Mouse (Mus musculus) heart, postnatal 36 days (tissue): ENCODE measurements around the gene Usf2. TPM values are rescaled to one million over a fixed set of nuclear protein-coding genes. Genes with fewer than 3 reads are reported as not detected.
"Not testable (repeated sequence)": the region's sequence is repeated elsewhere in the genome, so short reads cannot be mapped to it uniquely, and the experiment has no call there.

ENCODE experiments used
- DNase-seq, 2 experiments: peaks; one replicate each; pipeline ENCODE4 v3.0.0; 2021 to 2022
- intact Hi-C: fragments of 180-260 bp; cut with DNase I; formaldehyde crosslinking; loops from one replicate; pipeline ENCODE4 v1.15.1; 2025
- total RNA-seq, 2 experiments: library from RNA; stranded (reverse); gene quantifications; 2 replicates each; pipeline ENCODE4 v1.2.3; 2021

Gene Usf2
- total RNA-seq, 2 experiments from 2014 or later = 107 to 112 TPM

DNA sequence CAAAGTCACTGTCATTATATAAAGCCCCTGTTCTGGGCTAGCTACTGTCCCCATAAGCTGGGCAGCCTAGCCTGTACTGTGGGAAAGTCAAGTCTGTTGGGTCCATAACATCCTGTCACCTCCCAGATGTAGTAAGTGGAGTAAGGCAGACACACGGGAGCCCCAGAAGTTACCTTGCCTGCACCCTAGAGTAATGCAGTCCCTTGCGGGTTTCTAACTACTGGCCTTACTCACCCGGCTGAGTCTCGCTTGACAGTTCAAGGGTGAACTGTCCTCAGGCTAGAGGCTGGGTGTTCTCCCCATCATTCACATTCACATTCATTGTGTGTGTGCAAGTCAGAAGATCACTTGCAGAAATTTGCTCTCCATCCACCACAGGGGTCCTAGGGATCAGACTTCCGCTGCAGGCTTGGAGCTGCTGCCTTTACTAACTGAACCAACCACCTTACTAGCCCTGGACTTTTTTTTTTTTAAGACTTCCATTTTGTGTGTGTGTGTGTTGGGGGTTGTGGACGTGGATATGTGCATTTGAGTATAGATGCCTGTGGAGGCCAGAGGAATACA is 3.3 kb upstream of the Usf2 start:
- DNase-seq = no peak
- intact Hi-C loops = loop anchor here (5.0 to 10.0 kb wide), 4 partner anchors 92 to 365 kb away; partner anchors contain the start of genes Fxyd7, Tmem147 and Zbtb32

DNA sequence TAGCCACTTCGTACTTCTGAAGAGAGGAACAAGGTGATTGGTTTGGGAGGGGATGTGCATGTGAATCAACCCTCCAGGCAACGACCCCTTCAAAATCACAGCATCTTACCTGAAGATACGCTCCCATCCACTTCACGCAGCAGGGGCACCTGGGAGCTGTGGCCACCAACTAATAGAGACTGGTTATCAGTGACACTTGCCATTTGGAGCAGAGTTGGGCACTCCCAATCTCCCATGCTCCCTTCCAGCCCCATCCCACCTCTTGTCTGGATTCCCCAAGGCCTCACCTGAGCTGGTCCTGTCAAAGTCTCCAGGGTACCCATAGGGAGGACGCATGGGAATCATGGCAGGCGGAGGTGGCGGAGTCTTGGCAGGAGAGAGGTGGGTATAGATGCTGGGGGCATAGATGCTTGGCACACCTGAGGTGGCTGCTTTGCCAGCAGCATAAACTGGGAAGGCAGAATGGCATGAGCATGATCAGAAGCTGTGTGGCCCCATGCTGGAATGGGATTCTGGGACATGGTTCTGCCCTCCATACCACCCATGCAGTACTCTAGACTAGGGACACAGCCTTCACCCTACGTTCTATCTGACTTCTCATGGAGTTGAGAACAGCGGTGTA is 2.4 kb upstream of the Usf2 start:
- intact Hi-C loops = loop anchor here (5.0 to 10.0 kb wide), 4 partner anchors 93 to 364 kb away; partner anchors contain the start of genes Fxyd7, Tmem147 and Zbtb32
- no peak for DNase-seq

DNA sequence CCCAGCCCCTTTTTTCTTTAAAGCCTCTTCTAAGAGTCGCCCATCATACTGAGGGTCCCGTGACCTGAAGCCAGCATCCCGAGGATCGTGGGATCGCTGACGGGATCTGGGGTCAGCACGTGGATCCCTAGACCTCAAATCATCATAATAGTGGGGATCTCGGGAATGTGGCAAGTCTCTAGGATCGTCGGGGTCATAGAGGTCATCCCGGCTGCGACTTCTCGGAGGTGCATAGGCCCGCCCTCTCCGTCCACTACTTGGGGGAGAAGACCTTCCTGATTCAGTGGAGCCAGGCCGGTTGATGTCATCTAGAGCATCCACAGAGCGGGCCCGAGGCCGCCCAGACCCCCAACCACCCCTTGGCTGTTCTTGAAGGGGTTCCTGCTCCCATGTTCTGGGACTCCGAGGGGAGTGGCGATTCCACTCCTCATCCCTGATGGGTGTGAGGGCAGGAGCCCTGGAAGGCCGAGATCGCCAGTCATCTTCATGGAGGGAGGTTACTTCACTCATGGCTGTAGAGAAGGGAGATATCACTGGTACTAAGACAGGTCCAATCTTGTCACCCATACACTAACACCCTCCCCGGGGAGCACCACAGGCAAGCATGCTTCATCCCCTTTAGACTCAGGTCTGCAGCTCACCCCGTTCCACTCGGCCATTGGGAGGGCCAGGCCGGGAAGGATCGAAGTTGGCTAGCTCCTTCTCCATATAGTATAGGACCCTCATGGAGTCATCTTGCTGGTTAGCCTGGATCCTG is 1.7 kb upstream of the Usf2 start:
- intact Hi-C loops = loop anchor here (5.0 to 10.0 kb wide), 4 partner anchors 94 to 363 kb away; partner anchors contain the start of genes Fxyd7, Tmem147 and Zbtb32
- DNase-seq = no peak

DNA sequence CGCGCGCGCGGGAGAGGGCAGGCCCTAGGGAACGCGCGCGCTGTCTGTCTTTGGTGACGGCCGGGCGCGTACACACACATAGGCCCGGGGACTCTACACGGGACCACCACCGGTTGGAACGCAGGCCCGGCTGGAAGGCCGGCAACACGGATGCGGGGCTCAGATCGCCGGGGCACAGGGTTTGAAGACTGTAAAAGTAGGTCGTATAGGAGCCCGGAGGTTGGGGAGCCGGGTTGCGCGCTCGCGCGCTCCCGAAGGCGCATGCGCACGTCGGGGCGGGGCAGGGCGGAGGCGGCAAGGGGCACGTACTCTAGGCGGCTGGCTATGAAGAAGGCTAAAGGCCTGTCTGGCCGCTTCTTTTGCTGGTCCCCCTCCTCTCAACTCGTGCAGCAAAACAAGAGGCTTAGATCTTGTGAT is 772 bp upstream of the Usf2 start:
- intact Hi-C loops = loop anchor here (2.0 to 10.0 kb wide), 5 partner anchors 15 to 363 kb away; partner anchors contain the start of genes Fam187b, Fxyd7, Lsr and Tmem147
- DNase-seq = peak; percentile 94 to 96

DNA sequence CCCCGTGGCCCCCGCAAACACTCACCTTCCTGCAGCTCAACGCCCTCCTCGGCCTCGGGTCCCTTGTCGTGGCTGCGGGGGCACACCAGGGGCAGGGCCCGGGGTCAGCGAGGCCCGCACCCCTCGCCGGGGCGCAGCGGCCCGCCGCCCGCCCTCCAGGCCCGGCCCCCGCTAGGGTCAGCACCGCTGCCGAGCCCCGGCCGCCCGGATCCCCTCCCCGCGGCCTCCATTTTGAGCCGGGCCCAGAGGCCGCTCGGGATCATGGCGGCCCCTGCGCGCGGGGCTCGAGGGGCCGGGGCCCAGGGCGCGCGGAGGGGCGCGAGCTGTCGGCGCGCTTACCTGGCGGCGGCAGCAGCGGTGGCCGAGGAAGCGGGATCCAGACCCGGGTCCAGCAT is 249 bp downstream of the Usf2 start:
- intact Hi-C loops = loop anchor here (2.0 to 10.0 kb wide), 5 partner anchors 16 to 362 kb away; partner anchors contain the start of genes Fam187b, Fxyd7, Lsr and Tmem147
- DNase-seq = peak in 1 of 2 experiments; percentile 49

DNA sequence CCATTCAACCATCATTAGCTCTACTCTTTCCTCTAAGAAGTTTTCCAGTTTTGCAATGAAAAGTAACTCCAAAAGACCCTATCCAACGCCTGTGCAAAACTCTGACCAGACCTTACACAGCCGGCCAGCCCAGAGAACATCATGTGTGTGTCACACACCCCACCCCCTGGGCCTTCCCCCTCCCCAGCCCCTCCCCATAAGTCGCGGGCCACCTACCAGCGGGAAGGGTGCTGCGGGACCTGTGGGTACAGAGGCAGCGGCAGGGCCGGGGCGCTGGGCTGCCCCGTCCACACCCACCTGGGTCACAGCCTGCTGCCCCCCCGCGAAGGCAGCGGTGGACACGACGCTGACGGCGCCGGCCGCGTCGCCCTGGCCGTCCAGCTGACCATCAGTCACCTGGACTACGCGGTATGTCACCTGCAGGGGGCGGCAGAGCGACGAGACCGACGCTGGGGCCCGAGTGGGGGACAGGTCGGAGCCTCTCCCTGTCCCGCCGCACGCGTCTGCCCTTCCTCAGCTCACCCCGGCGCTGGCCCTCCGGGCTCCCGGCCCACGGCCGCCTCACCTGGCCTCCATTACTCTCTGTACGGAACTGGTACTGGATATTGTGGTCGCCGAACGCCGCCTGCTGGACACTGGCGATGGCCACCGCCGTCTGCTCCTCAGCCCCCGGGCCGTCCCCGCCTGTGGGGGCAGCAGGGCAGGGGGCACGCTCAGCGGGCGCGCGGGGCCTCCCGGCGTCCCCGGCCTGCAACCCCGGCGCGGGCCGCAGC is 833 bp downstream of the Usf2 start:
- intact Hi-C loops = loop anchor here (2.0 to 10.0 kb wide), 5 partner anchors 17 to 361 kb away; partner anchors contain the start of genes Fam187b, Fxyd7, Lsr and Tmem147
- peak; percentile 92 for DNase-seq

DNA sequence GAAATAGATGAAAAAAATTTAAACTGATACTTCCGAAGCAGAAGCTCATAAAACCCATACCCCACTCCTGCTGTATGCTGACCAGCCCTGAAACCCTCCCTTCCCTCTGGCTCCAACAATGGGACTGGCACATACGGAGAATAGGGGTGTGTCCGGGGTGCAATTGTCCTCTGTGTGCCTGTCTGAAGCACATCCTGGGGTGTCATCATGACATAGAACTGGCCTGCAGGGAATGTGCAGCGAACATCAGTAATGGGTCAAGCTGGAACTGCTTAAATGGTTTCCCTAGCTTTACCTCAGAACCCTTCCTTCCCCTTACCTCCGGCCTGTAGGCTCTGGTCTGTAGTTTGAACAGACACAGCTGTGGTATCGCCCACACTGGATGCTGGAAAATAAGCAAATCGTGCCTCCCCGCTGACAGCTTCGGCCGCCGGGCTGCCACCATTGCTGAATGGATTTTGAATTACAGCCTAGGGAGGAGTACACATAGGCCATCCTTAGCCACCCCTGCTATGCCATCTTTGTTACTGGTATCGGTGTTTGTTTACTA is 1.6 kb downstream of the Usf2 start:
- intact Hi-C loops = loop anchor here (5.0 to 10.0 kb wide), 4 partner anchors 97 to 360 kb away; partner anchors contain the start of genes Fxyd7, Tmem147 and Zbtb32

DNA sequence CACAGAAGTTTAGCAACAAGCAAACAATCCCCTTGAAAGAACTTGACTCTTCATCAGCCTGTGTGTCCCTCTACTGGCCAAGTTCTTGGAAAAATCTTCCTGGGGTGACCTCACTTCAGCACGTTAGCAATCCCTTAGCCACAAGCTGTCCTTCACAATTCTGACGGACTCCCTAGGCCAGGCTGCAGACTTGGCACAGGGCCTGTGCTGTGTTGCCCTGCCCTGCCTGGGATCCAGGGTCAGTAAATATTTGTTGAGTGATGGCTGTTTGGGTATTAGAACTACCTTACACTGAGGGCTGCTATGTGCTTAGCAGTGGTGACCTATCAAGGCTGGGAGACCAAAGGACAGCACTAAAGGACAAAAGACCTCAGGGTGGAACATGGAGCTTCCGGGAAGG is 2.6 kb downstream of the Usf2 start:
- no peak for DNase-seq
- intact Hi-C loops = loop anchor here (10.0 kb wide), 1 partner anchor 359 kb away; the partner anchor contains the start of gene Zbtb32

More for the DNA sequence above, 1.6 kb downstream of the Usf2 start:
- DNase-seq = no peak

DNA sequence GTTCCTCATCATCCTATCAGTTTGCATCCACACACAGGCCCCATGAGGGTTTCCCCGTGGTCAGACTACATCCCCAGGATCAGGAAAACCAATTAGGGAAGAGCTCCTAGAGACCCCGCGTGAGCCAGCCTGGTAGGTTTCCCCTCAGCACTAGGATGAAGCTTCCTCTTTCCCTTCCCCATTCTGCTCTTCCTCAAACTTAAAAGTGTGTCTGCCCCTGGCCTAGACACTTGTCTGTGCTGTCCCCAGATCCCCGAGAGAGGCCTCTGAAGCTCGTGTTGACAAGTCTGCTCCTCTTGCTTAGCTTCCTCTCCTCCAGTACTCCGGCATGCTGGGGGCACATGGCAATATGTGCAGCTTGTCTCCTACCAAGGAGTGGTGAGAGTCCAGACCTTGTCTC is 3.1 kb downstream of the Usf2 start:
- intact Hi-C loops = loop anchor here (10.0 kb wide), 1 partner anchor 359 kb away; the partner anchor contains the start of gene Zbtb32

DNA sequence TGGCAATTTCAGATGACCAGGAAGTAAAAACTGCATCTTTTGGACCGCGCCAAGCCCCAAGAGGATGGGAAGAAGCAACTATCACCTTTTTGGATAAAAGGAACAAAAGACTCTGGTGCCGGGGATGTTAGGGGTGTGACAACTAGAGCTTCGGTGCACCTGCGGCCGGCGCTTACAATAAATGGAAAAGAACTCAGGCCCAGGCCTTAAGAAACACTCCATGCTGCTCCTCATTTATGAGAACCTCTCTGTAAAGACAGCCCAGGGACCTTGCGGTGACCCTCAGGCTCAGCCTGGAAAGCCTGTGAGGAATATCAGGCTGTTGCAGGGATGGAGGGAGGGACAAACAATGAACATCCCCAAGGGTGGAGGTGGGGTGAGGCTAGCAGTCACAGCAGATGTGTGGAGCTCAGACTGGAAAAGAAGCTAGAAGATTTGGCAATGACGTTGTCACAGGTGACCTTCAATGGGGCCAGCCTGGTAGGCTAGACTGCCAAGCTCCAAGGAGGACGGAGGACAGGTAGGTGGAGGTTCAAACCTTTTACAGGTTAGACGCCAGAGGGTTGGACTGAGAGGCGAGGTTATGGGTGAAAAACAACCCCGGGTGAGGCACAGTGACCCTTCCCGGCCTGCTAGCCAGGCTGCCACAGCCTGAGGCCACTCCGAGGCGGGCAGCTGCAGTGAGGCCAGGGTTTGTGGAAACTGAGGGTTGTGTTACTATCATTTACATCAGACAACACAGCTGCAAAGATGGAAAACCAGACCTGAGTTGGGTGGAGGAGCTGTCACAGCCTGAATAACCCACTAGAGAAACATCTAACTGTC is 4.0 kb downstream of the Usf2 start:
- DNase-seq = no peak
- intact Hi-C loops = loop anchor here (10.0 kb wide), 1 partner anchor 358 kb away; the partner anchor contains the start of gene Zbtb32

More for the DNA sequence above, 3.1 kb downstream of the Usf2 start:
- peak in 1 of 2 experiments; percentile 11 for DNase-seq

DNA sequence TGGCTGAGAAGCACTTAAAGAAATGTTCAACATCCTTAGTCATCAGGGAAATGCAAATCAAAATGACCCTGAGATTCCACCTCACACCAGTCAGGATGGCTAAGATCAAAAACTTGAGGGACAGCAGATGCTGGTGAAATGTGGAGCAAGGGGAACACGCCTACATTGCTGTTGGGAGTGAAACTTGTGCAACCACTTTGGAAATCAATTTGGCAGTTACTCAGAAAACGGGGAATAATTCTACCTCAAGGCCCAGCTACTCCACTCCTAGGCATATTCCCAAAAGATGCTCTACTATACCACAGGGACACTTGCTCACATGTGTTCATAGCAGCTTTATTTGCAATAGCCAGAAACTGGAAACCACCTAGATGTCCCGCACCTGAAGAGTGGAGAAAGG is 6.7 kb downstream of the Usf2 start:
- not testable (repeated sequence) for DNase-seq
- intact Hi-C loops = loop anchor here (10.0 kb wide), 1 partner anchor 355 kb away; the partner anchor contains the start of gene Zbtb32

DNA sequence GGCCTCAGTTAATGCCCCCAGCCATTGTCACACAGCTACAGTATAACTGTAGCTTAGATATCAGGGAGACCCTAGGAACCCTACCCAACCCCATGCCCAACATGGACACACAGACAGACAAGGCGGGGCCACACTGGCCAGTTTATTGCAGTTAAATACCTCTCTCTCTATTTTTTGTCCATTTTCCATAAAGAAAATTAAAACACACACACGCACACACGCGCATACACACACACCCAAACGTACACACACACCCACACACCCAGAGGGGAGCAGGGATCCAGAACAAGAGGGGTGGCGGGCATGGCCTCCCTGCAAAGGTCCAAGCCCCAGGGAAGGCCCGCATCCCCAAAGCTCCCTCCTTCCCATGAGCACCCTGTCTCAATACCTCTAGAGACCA is 10.7 kb downstream of the Usf2 start:
- DNase-seq = no peak
- intact Hi-C loops = no loop called here

DNA sequence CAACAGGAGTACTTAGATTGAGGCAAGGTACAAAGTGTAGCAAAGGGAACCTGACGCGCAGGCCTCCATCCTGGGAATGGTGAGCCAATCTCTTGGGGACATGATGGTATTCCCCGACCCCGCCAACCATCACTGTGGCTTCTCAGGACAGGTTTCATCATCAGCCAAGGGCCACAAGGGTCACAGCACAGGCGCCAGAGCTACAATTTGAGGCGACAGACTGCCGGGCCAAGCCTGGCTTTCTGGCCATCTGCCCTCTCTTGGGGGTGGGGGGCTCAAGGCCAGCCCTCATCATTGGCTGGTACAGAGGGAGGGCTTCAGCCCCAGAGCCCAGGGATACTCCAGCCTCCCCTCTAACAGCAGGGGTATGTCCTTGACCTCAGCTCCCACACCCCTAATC is 11.1 kb downstream of the Usf2 start:
- DNase-seq, intact Hi-C loops: not testable (repeated sequence)

DNA sequence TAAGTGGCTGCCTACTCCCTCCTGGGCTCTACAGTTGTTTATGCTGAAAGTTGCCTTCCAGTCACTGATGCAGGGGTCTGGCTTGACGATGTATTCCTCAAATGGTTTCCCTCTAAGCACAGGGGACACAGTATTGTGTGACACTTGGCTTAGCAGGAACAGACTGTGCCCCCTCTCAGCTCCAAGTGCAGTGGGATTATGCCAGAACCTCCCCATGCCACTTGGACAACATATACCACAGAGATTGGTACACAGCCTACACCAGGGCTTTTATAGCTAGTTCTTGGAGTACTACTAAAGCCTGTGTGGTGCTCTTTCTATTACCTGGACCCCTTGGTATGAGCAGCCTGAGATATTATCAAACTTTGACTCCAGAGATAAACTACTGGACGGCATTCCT is 11.9 kb downstream of the Usf2 start:
- DNase-seq, intact Hi-C loops: not testable (repeated sequence)

DNA sequence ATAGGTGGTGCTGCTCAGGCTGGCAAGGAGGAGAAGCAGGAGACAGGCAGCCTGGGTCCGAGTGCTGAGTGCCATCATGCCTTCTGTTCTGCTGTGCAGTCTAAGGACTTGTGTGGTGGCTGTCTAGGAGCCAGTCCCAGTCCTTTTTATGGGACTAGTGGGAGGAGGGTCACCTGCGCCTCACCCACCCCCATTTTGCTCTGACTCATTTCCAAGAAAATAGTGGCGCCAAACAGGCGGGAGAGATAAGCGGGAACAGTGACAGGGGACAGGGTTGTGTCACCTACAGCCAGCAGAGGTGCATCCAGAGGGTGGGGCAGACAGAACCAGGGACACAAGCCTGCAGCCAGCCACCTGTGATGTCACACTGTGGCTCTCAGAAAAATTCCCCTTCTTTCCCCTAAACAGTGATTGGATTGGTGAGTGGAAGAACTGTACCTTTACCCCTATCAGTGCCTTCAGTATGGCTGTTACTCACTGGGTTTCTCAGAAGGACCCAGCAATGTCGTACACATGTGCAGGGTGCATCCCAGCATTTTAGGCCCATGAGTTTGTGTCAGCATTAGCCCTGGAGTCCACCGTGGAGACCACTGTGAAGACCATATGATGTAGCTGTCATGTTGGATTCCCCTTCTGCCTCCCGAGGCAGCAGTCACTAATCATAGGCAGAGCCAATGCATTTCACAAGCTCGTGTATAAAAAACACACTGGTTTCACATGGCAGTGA is 12.5 kb downstream of the Usf2 start, which contains the start of gene Hamp:
Gene Hamp, minus strand, starts transcription at position 124 of the 727 bp plus-strand sequence.
- intact Hi-C loops = no loop called here
- no peak for DNase-seq

DNA sequence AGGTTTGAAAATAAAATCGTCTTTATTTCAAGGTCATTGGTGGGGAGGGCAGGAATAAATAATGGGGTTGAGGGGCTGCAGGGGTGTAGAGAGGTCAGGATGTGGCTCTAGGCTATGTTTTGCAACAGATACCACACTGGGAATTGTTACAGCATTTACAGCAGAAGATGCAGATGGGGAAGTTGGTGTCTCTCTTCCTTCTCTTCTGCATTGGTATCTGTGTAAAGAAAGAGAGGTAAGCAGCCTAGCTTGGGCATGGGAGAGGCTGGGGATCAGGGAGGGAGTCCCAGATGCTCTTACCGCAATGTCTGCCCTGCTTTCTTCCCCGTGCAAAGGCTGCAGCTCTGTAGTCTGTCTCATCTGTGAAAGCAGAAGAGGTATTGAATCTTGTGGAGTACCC is 14.2 kb downstream of the Usf2 start:
- not testable (repeated sequence) for DNase-seq
- intact Hi-C loops = loop anchor here (1.0 kb wide), 1 partner anchor 20 kb away; no protein-coding TSS in a partner anchor

DNA sequence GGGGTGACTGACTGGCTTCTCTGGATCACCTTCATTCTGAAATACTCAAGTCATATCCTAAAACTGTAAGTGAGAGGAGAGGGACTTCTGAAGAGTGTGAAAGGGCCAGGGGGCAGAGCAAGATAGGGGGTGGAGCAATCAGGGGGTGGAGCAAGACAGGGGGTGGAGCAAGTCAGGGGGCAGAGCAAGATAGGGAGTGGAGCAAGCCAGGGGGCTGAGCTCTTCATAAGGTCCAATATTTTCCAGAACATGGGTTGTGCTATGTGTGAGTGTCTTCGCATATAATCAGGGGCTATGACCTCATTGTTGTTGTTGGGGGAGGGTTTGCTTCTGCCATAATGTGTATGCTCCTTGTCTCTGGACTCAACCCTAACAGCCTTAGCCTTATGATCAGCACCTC is 16.5 kb downstream of the Usf2 start:
- intact Hi-C loops, DNase-seq: not testable (repeated sequence)
